Mouse (Mus musculus) ES-E14 (cell line): ENCODE measurements around the gene Anpep. TPM values are rescaled to one million over a fixed set of nuclear protein-coding genes. Genes with fewer than 3 reads are reported as not detected.

Experiments
- DNase-seq: peaks from one replicate; pipeline ENCODE4 v3.0.0-alpha.2; 2013; ENCODE audit warnings: low read depth, low spot score
- H3K27ac ChIP-seq: 2 replicates; pipeline ENCODE4 v1.5.1; 2012; ENCODE audit warnings: low read depth, mild to moderate bottlenecking, low read length, moderate library complexity, mixed read lengths; ENCODE audit not compliant: poor library complexity, insufficient read depth, severe bottlenecking
- H3K36me3 ChIP-seq: 2 replicates; pipeline ENCODE4 v1.6.1; 2012; ENCODE audit warnings: mild to moderate bottlenecking, low read length, moderate library complexity, mixed read lengths; ENCODE audit not compliant: control insufficient read depth, poor library complexity, insufficient read depth, severe bottlenecking
- H3K4me1 ChIP-seq, 2 experiments: fragments of 150-350 bp in 1 of 2; sonication (generic) in 1 of 2; 2 replicates each; pipeline ENCODE4 v1.6.1; 2012; ENCODE audit warnings: low read length in 2 of 2, mild to moderate bottlenecking in 1 of 2, mixed read lengths in 1 of 2; ENCODE audit not compliant: control insufficient read depth in 2 of 2, insufficient read depth in 2 of 2, poor library complexity in 1 of 2
- H3K4me3 ChIP-seq, 2 experiments: fragments of 150-350 bp in 1 of 2; sonication (generic) in 1 of 2; 2 replicates each; pipeline ENCODE4 v1.5.1; 2012; ENCODE audit warnings: low read length in 2 of 2, low read depth in 1 of 2, mild to moderate bottlenecking in 1 of 2, mixed read lengths in 1 of 2; ENCODE audit not compliant: insufficient read depth in 1 of 2, poor library complexity in 1 of 2, severe bottlenecking in 1 of 2
- H3K9ac ChIP-seq: 2 replicates; pipeline ENCODE4 v1.6.1; 2012; ENCODE audit warnings: low read depth, mild to moderate bottlenecking, low read length, mixed read lengths; ENCODE audit not compliant: poor library complexity, insufficient read depth, severe bottlenecking
- H3K9me3 ChIP-seq: fragments of 150-350 bp; sonication (generic); 2 replicates; pipeline ENCODE4 v1.6.1; 2012; ENCODE audit warnings: low read depth, mild to moderate bottlenecking, low read length; ENCODE audit not compliant: control insufficient read depth, insufficient read depth
- CHD2 ChIP-seq: IDR thresholded peaks from 2 replicates; pipeline ENCODE4 v1.6.1; 2014; ENCODE audit warnings: mild to moderate bottlenecking, low read depth, low read length, inconsistent platforms
- HCFC1 ChIP-seq: IDR thresholded peaks from 2 replicates; pipeline ENCODE4 v1.6.1; 2012; ENCODE audit warnings: low read length, inconsistent platforms, borderline replicate concordance; ENCODE audit not compliant: insufficient read depth
- MAFK ChIP-seq: IDR thresholded peaks from 2 replicates; pipeline ENCODE4 v1.6.1; 2014; ENCODE audit warnings: mild to moderate bottlenecking, low read depth, low read length, inconsistent platforms; ENCODE audit not compliant: insufficient read depth
- ZC3H11A ChIP-seq: IDR thresholded peaks from 2 replicates; pipeline ENCODE4 v1.6.1; 2012; ENCODE audit warnings: low read depth, mild to moderate bottlenecking, inconsistent platforms, low read length, borderline replicate concordance
- ZNF384 ChIP-seq: IDR thresholded peaks from 2 replicates; pipeline ENCODE4 v1.6.1; 2012; ENCODE audit warnings: low read depth, low read length, inconsistent platforms
- in situ Hi-C, 2 experiments: fragments of 600-800 bp; cut with MboI; formaldehyde crosslinking; loops; one replicate each; pipeline ENCODE4 v1.15.1; 2025; ENCODE audit warnings: low sequenced_read_pairs in 2 of 2, inconsistent platforms in 1 of 2; ENCODE audit not compliant: unreplicated experiment in 2 of 2
- total RNA-seq: library from RNA; depleted of rRNA; stranded (reverse); fragments of 300-350 nt; gene quantifications from 2 replicates; pipeline ENCODE4 v1.2.3, GENCODE M21; 2012

Anpep gene
- total RNA-seq, 1 experiment, result 11.4 TPM

DNA sequence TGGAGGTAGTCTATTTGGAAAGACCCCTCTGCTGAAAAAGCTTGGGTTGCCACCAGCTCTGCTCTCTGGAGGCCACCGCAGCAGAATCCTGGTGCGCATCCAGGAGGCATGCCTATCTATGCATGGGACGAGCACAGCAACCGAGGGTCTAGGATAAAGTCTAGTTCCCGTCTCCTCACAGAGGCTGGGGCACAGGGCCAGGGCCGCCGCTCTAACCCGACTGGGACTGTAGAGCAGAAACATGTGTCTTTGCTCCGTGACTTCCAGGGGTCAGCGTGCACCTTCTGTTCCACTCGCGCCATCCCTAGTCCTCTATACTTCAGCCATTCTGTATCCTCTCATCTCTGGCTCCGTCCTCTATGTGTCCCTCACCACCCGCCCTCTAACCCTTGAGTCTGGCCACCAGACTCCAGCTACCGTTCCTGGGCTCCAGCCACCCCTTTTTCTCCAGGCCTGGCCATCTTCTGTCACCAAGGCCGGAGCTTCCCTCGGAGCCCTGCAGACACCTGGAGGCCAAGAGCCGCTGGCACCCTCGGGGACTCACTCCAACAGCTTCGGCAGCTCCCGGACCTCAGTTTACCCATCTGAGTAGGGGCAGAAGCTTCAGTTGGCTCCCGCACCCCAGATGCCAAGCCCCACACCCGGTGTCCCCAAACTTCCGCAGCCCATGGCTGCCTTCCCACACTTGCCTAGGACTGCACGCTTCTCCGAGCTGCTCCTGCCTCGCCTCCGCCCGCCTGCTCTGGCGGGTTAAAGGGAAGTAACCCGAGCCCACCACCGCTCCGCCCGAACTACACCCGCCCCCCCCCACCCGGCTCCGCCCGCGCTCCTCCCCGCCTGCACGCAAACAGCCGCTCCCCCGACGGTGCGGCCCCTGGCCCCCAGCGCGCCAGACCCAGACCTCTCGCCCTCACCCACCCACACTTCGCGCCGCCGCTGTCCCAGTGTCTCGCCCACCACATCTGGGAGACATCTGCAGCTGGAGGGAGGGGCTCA lies 13.1 kb downstream of the Anpep start:
- Histone ChIP-seq H3K27ac (no peak overlapping the region), H3K9ac (peak overlapping the region; percentile 74), H3K36me3 (no peaks in the 10 kb centered on the region), H3K4me3 (peak overlapping the region; percentile 70 to 80), H3K4me1 (peaks cover 0 to 3% of the 10 kb centered on the region in 2 experiments; a peak in 1 of 4 replicates), H3K9me3 (no peaks in the 10 kb centered on the region)
- no peak for TF ChIP-seq MAFK
- no peak for TF ChIP-seq ZNF384
- no peak for TF ChIP-seq ZC3H11A
- TF ChIP-seq HCFC1, result no peak
- TF ChIP-seq CHD2, result no peak
- in situ Hi-C loops, result no loop called here
- DNase-seq, result no peak

DNA sequence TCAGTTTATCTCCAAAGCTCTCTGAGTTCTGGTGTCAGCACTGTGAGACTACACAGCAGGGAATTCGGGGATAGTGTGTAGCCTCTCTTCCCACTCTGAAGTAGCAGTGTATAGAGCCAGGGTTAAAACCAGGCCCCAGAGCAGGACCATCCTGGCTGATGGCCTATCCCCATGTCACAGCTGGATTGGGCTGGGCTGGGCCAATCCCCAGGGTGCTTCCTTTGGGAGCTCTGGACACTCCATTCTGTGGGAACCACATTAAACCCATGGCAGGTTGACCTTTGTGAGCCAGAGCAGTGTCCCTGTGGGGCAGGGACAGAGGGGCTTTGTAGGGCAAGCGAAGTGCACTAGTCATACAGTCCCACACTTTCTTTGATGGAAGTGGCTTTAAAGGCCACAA lies 14.5 kb downstream of the Anpep start:
- TF ChIP-seq MAFK (no peak), ZNF384 (no peak), HCFC1 (no peak)
- H3K4me1 ChIP-seq, result peaks cover 0 to 3% of the 10 kb centered on the region in 2 experiments; a peak in 1 of 4 replicates
- no peak overlapping the region for H3K27ac ChIP-seq
- H3K9ac ChIP-seq, result no peak overlapping the region
- H3K36me3 ChIP-seq, result peaks cover 4% of the 10 kb centered on the region; the same call in 1 of the 2 replicates
- DNase-seq, result no peak
- in situ Hi-C loops, result no loop called here
- no peak overlapping the region for H3K4me3 ChIP-seq
- no peaks in the 10 kb centered on the region for H3K9me3 ChIP-seq

DNA sequence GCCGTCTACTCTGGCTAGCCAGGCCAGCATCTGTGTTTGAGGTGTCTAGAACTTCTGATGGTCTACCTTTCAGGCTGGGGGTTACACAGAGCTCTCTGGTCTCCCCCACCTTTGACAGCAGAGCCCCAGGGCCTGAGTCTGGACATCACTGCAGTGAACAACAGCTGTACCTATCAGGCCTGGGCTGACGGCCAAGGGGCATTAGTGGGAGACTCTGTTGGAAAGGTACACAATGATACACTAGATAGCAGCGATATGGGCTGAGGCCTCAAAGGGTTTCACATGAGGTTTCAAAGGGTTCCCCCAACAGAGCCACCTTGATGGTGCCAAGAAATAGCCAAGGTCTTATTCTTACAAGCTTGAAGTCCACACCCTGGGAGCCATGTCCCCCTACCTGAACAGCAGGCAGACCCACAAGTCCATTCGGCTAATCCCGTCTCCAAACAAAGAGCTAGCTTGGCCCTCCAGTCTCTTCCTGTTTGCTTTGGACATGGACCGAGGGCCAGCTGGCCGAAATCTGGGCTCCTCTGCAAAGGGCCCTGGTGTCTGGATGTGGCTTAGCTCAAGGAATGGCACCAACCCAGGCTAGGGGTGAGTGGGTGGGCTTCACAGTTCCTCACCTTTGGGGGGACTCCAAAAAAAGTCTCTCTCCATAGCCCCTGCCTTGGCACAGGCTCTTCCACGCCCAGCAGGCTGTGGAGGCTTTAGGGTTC lies 16.6 kb downstream of the Anpep start:
- Histone ChIP-seq H3K36me3 (peaks cover 4% of the 10 kb centered on the region; the same call in 1 of the 2 replicates), H3K27ac (no peak overlapping the region), H3K9ac (no peak overlapping the region), H3K9me3 (no peaks in the 10 kb centered on the region), H3K4me1 (0 out of 4 replicates have a peak, but pooled peaks cover 0 to under 1% of the 10 kb centered on the region in 2 experiments), H3K4me3 (no peak overlapping the region)
- in situ Hi-C loops, result no loop called here
- DNase-seq, result no peak
- TF ChIP-seq ZNF384, result no peak
- TF ChIP-seq ZC3H11A, result no peak
- no peak for TF ChIP-seq CHD2
- no peak for TF ChIP-seq HCFC1

DNA sequence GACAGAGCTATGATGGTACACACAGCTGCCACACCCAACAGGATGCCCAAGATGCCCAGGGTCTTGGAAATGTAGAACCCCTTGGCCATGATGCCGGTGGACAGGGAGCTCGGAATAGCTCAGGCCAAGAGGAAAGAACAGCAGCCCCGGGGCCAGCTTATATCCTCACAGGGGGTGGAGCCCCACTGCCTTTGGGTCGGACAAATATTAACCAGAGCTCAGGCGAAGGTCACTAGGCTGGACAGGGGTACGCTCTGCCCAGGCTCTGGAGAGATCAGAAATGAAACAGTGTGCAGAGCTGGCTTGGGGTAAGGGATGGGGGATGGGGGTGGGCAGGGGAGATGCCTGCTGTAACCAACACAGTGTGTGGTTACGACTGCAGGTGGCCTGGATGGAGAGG lies 18.7 kb downstream of the Anpep start:
- Histone ChIP-seq H3K36me3 (peaks cover 4% of the 10 kb centered on the region; the same call in 1 of the 2 replicates), H3K9me3 (no peaks in the 10 kb centered on the region), H3K4me3 (no peak overlapping the region), H3K27ac (no peak overlapping the region), H3K9ac (no peak overlapping the region), H3K4me1 (no peaks in the 10 kb centered on the region)
- DNase-seq, result no peak
- in situ Hi-C loops, result no loop called here
- TF ChIP-seq ZNF384, result no peak
- TF ChIP-seq ZC3H11A, result no peak
- TF ChIP-seq HCFC1, result no peak
- TF ChIP-seq CHD2, result no peak
- TF ChIP-seq MAFK, result no peak
